Comparison of ENCODE assay signal across 1 mouse cellular context in the genomic region with DNA sequence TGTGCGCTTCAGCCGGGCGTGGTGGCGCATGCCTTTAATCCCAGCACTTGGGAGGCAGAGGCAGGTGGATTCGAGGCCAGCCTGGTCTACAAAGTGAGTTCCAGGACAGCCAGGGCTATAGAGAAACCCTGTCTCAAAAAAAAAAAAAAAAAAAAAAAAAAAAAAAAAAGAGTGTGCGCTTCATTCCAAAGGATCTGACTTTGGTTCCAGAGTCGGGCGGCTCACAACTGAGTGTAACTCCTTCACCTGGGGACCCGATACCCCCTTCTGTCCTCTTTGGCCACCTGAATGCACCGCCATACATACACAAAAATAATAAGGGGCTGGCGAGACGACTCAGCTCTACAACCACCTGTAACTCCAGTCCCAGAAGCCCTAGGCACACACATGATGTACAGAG.
TF ChIP-seq lines count a peak whose summit lies in the region.

No protein-coding gene starts in this region.

TF ChIP-seq in CH12.LX, 34 proteins besides CTCF, POLR2A, EP300 and RAD21:
- peak; percentile 58 for TF ChIP-seq ZNF384 (IDR thresholded peaks at IDR 0.05; ENCODE audit: low read depth, low read length)
